Mouse (Mus musculus) MEL (cell line): ENCODE results near the gene Cabcoco1. TPM values are rescaled to one million over a fixed set of nuclear protein-coding genes. Genes with fewer than 3 reads are reported as not detected.

Experiments
- DNase-seq: peaks from one replicate; pipeline ENCODE4 v3.0.0; 2011; ENCODE audit warnings: low read depth, low spot score
- H3K27ac ChIP-seq: 2 replicates; pipeline ENCODE4 v1.5.1; 2012; ENCODE audit warnings: low read depth, mild to moderate bottlenecking, control low read depth, low read length, moderate library complexity; ENCODE audit not compliant: control insufficient read depth
- H3K27me3 ChIP-seq, 2 experiments: fragments of 150-350 bp in 1 of 2; sonication (generic) in 1 of 2; 2 replicates each; pipeline ENCODE4 v1.6.1; 2012; ENCODE audit warnings: low read length in 2 of 2, mild to moderate bottlenecking in 2 of 2, improper control_type of control experiment in 1 of 2, moderate library complexity in 1 of 2; ENCODE audit not compliant: insufficient read depth in 2 of 2, control insufficient read depth in 1 of 2
- H3K36me3 ChIP-seq, 2 experiments: 2 replicates each; pipeline ENCODE4 v1.6.1; 2012 to 2014; ENCODE audit warnings: low read length in 2 of 2, improper control_type of control experiment in 1 of 2, inconsistent platforms in 1 of 2, mild to moderate bottlenecking in 1 of 2; ENCODE audit not compliant: insufficient read depth in 2 of 2, control insufficient read depth in 1 of 2
- H3K4me1 ChIP-seq, 2 experiments: fragments of 150-350 bp in 1 of 2; sonication (generic) in 1 of 2; 2 replicates each; pipeline ENCODE4 v1.6.1; 2012; ENCODE audit warnings: low read length in 2 of 2, improper control_type of control experiment in 1 of 2, mild to moderate bottlenecking in 1 of 2; ENCODE audit not compliant: insufficient read depth in 2 of 2, control insufficient read depth in 1 of 2
- H3K4me3 ChIP-seq, 2 experiments: fragments of 150-350 bp in 1 of 2; sonication (generic) in 1 of 2; 2 replicates each; pipeline ENCODE4 v1.5.1; 2012; ENCODE audit warnings: low read depth in 2 of 2, low read length in 2 of 2, mild to moderate bottlenecking in 2 of 2, moderate library complexity in 2 of 2, control low read depth in 1 of 2, improper control_type of control experiment in 1 of 2; ENCODE audit not compliant: control insufficient read depth in 1 of 2, insufficient read depth in 1 of 2
- H3K79me2 ChIP-seq: 2 replicates; pipeline ENCODE4 v1.6.1; 2012; ENCODE audit warnings: mild to moderate bottlenecking, low read length, moderate library complexity; ENCODE audit not compliant: control insufficient read depth, poor library complexity, insufficient read depth
- H3K9ac ChIP-seq: 2 replicates; pipeline ENCODE4 v1.6.1; 2012; ENCODE audit warnings: low read depth, mild to moderate bottlenecking, control low read depth, low read length, moderate library complexity; ENCODE audit not compliant: control insufficient read depth, poor library complexity, severe bottlenecking
- H3K9me3 ChIP-seq: fragments of 150-350 bp; sonication (generic); replicated peaks from 2 replicates; pipeline ENCODE4 v1.6.1; 2012; ENCODE audit warnings: mild to moderate bottlenecking, low read length, improper control_type of control experiment, moderate library complexity; ENCODE audit not compliant: insufficient read depth
- BHLHE40 ChIP-seq: IDR thresholded peaks from 2 replicates; pipeline ENCODE4 v1.6.1; 2012; ENCODE audit warnings: low read depth, mild to moderate bottlenecking, inconsistent platforms, low read length, improper control_type of control experiment, borderline replicate concordance
- CHD2 ChIP-seq: IDR thresholded peaks from 2 replicates; pipeline ENCODE4 v1.6.1; 2011; ENCODE audit warnings: low read length, improper control_type of control experiment
- CTCF ChIP-seq, 3 experiments: IDR thresholded peaks in 2 of 3; conservative IDR thresholded peaks in 1 of 3; 2 replicates each; pipeline ENCODE4 v1.5.1; 2011 to 2012; ENCODE audit warnings: low read length in 3 of 3, low read depth in 2 of 3, mild to moderate bottlenecking in 2 of 3, improper control_type of control experiment in 1 of 3, inconsistent platforms in 1 of 3, mixed read lengths in 1 of 3, moderate library complexity in 1 of 3; ENCODE audit not compliant: control insufficient read depth in 1 of 3, insufficient read depth in 1 of 3, poor library complexity in 1 of 3, severe bottlenecking in 1 of 3
- ELF1 ChIP-seq: IDR thresholded peaks from 2 replicates; pipeline ENCODE4 v1.6.1; 2014; ENCODE audit warnings: low read depth, mild to moderate bottlenecking, inconsistent platforms, low read length, improper control_type of control experiment, moderate library complexity
- EP300 ChIP-seq, 2 experiments: IDR thresholded peaks; 2 replicates each; pipeline ENCODE4 v1.6.1; 2011; ENCODE audit warnings: improper control_type of control experiment in 2 of 2, low read length in 2 of 2, low read depth in 1 of 2, mild to moderate bottlenecking in 1 of 2
- ETS1 ChIP-seq: IDR thresholded peaks from 2 replicates; pipeline ENCODE4 v1.6.1; 2012; ENCODE audit warnings: low read depth, mild to moderate bottlenecking, inconsistent platforms, low read length, improper control_type of control experiment, moderate library complexity
- GABPA ChIP-seq: IDR thresholded peaks from 2 replicates; pipeline ENCODE4 v1.6.1; 2012; ENCODE audit warnings: low read depth, mild to moderate bottlenecking, inconsistent platforms, low read length, improper control_type of control experiment, moderate library complexity
- GATA1 ChIP-seq: IDR thresholded peaks from 2 replicates; pipeline ENCODE4 v1.6.1; 2011; ENCODE audit warnings: low read depth, low read length, improper control_type of control experiment
- MAZ ChIP-seq: IDR thresholded peaks from 2 replicates; pipeline ENCODE4 v1.6.1; 2012; ENCODE audit warnings: low read depth, mild to moderate bottlenecking, inconsistent platforms, low read length, improper control_type of control experiment
- NELFE ChIP-seq: IDR thresholded peaks from 2 replicates; pipeline ENCODE4 v1.6.1; 2011; ENCODE audit warnings: low read depth, low read length, improper control_type of control experiment
- NRF1 ChIP-seq: IDR thresholded peaks from 2 replicates; pipeline ENCODE4 v1.6.1; 2014; ENCODE audit warnings: low read depth, mild to moderate bottlenecking, inconsistent platforms, low read length, improper control_type of control experiment, moderate library complexity; ENCODE audit not compliant: poor library complexity, insufficient read depth, severe bottlenecking
- POLR2A ChIP-seq, 2 experiments: IDR thresholded peaks; 2 replicates each; pipeline ENCODE4 v1.6.1; 2011 to 2012; ENCODE audit warnings: low read length in 2 of 2, mild to moderate bottlenecking in 2 of 2, control low read depth in 1 of 2, improper control_type of control experiment in 1 of 2, low read depth in 1 of 2, moderate library complexity in 1 of 2; ENCODE audit not compliant: control insufficient read depth in 1 of 2, insufficient read depth in 1 of 2, poor library complexity in 1 of 2
- POLR2AphosphoS2 ChIP-seq: IDR thresholded peaks from 2 replicates; pipeline ENCODE4 v1.6.1; 2011; ENCODE audit warnings: low read length, improper control_type of control experiment
- RCOR1 ChIP-seq: IDR thresholded peaks from 2 replicates; pipeline ENCODE4 v1.6.1; 2012; ENCODE audit warnings: low read depth, mild to moderate bottlenecking, inconsistent platforms, low read length, improper control_type of control experiment
- SIN3A ChIP-seq: IDR thresholded peaks from 2 replicates; pipeline ENCODE4 v1.6.1; 2012; ENCODE audit warnings: low read length, improper control_type of control experiment, inconsistent platforms
- UBTF ChIP-seq: IDR thresholded peaks from 2 replicates; pipeline ENCODE4 v1.6.1; 2012; ENCODE audit warnings: low read depth, mild to moderate bottlenecking, inconsistent platforms, low read length, improper control_type of control experiment, moderate library complexity, borderline replicate concordance; ENCODE audit not compliant: insufficient read depth
- USF1 ChIP-seq: IDR thresholded peaks from 2 replicates; pipeline ENCODE4 v1.6.1; 2014; ENCODE audit warnings: low read depth, mild to moderate bottlenecking, inconsistent platforms, low read length, improper control_type of control experiment, moderate library complexity
- USF2 ChIP-seq, 2 experiments: IDR thresholded peaks; 2 replicates each; pipeline ENCODE4 v1.6.1; 2011 to 2012; ENCODE audit warnings: improper control_type of control experiment in 2 of 2, low read length in 2 of 2, borderline replicate concordance in 1 of 2, inconsistent platforms in 1 of 2, low read depth in 1 of 2, mild to moderate bottlenecking in 1 of 2; ENCODE audit not compliant: insufficient read depth in 1 of 2
- ZC3H11A ChIP-seq: IDR thresholded peaks from 2 replicates; pipeline ENCODE4 v1.6.1; 2012; ENCODE audit warnings: low read depth, mild to moderate bottlenecking, inconsistent platforms, low read length, improper control_type of control experiment
- ZMIZ1 ChIP-seq: IDR thresholded peaks from 2 replicates; pipeline ENCODE4 v1.6.1; 2012; ENCODE audit warnings: low read depth, mild to moderate bottlenecking, inconsistent platforms, low read length, improper control_type of control experiment, moderate library complexity
- ZNF384 ChIP-seq: IDR thresholded peaks from 2 replicates; pipeline ENCODE4 v1.6.1; 2012; ENCODE audit warnings: low read depth, mild to moderate bottlenecking, inconsistent platforms, low read length, improper control_type of control experiment
- polyA plus RNA-seq, 2 experiments: library from polyadenylated mRNA; stranded (reverse) in 1 of 2; unstranded in 1 of 2; fragments of >175 nt in 1 of 2; fragments of >200 nt in 1 of 2; gene quantifications; 2 replicates each; pipeline versions ENCODE4 v1.2.1 to v1.2.4; 2012; ENCODE audit warnings: low replicate concordance in 2 of 2, low read depth in 1 of 2; ENCODE audit not compliant: insufficient read length in 2 of 2, insufficient read depth in 1 of 2, missing spikeins in 1 of 2
- total RNA-seq: library from RNA; depleted of rRNA; stranded (reverse); fragments of 300-350 nt; gene quantifications from 2 replicates; pipeline ENCODE4 v1.2.3, GENCODE M21; 2012

Cabcoco1 gene
- total and polyA plus RNA-seq, 3 experiments, result not detected

- Histone ChIP-seq H3K79me2 (no peaks in the 10 kb centered on the region), H3K36me3 (no peaks in the 10 kb centered on the region), H3K4me1 (no peaks in the 10 kb centered on the region), H3K27ac (no peak overlapping the region), H3K27me3 (no peaks in the 10 kb centered on the region), H3K4me3 (no peak overlapping the region), H3K9ac (no peak overlapping the region), H3K9me3 (no peaks in the 10 kb centered on the region)
- TF ChIP-seq GATA1, result no peak
- no peak for TF ChIP-seq CHD2
- no peak for TF ChIP-seq SIN3A
- TF ChIP-seq EP300 (IDR thresholded peaks at IDR 0.05; ENCODE audit: low read depth in 1 of 2, low read length in 2 of 2), result no peak
- TF ChIP-seq BHLHE40, result no peak
- no peak for TF ChIP-seq NELFE
- TF ChIP-seq USF2 (IDR thresholded peaks at IDR 0.05; ENCODE audit: borderline replicate concordance in 1 of 2, insufficient read depth in 1 of 2, low read depth in 1 of 2, low read length in 2 of 2), result no peak
- no peak for TF ChIP-seq RCOR1
- no peak for TF ChIP-seq ZC3H11A
- TF ChIP-seq UBTF, result no peak
- no peak for TF ChIP-seq MAZ
- TF ChIP-seq ELF1, result no peak
- TF ChIP-seq POLR2A (IDR thresholded peaks at IDR 0.05; ENCODE audit: control insufficient read depth in 1 of 2, insufficient read depth in 1 of 2, low read depth in 1 of 2, low read length in 2 of 2, poor library complexity in 1 of 2), result no peak
- no peak for TF ChIP-seq CTCF (IDR thresholded peaks at IDR 0.05 in 2 of 3, conservative IDR thresholded peaks at IDR 0.05 in 1 of 3; ENCODE audit: control insufficient read depth in 1 of 3, insufficient read depth in 1 of 3, low read depth in 2 of 3, low read length in 3 of 3, poor library complexity in 1 of 3, severe bottlenecking in 1 of 3)
- TF ChIP-seq ZNF384, result no peak
- no peak for TF ChIP-seq ZMIZ1
- no peak for TF ChIP-seq POLR2AphosphoS2
- DNase-seq, result no peak
Measured at GRCm38 (mm10) chr10:68537261-68537950, 4.3 kb downstream of the Cabcoco1 start.

- H3K27ac ChIP-seq, result no peak overlapping the region
- no peaks in the 10 kb centered on the region for H3K9me3 ChIP-seq
- H3K9ac ChIP-seq, result no peak overlapping the region
- no peaks in the 10 kb centered on the region for H3K4me1 ChIP-seq
- no peaks in the 10 kb centered on the region for H3K27me3 ChIP-seq
- no peak for DNase-seq
- no peak overlapping the region for H3K4me3 ChIP-seq
- no peaks in the 10 kb centered on the region for H3K36me3 ChIP-seq
- H3K79me2 ChIP-seq, result no peaks in the 10 kb centered on the region
- TF ChIP-seq USF1 (no peak), CHD2 (no peak), GATA1 (no peak), ELF1 (no peak), GABPA (no peak), ZMIZ1 (no peak), NRF1 (no peak), ETS1 (no peak)
Measured at GRCm38 (mm10) chr10:68529364-68530049, 12.2 kb downstream of the Cabcoco1 start.
